Mouse (Mus musculus) embryonic fibroblast, embryonic 13.5 days (primary cell): ENCODE measurements at regions not wholly inside any gene's neighbourhood (a gene's known extent, or its start where the extent isn't known, plus 50 kb on each side); places are given as distances from the start of the nearest gene placed in this dataset.

ENCODE experiments used
- CTCF ChIP-seq: IDR thresholded peaks from 2 replicates; pipeline ENCODE4 v1.5.1; 2011; ENCODE audit warnings: mild to moderate bottlenecking, control low read depth, low read length, moderate library complexity, borderline replicate concordance; ENCODE audit not compliant: insufficient read depth
- POLR2A ChIP-seq: IDR thresholded peaks from 2 replicates; pipeline ENCODE4 v1.6.1; 2011; ENCODE audit warnings: low read depth, mild to moderate bottlenecking, control low read depth, low read length, moderate library complexity

GRCm38 (mm10) chr2:114734861-114735569, 80.3 kb upstream of the Dph6 start:
- TF ChIP-seq CTCF = no peak
- TF ChIP-seq POLR2A = no peak
